Mouse (Mus musculus) urinary bladder, adult 2 months (tissue): Measurements from ENCODE around the gene Hsd11b2. TPM values are rescaled to one million over a fixed set of nuclear protein-coding genes. Genes with fewer than 3 reads are reported as not detected.

Source experiments
- DNase-seq: peaks from one replicate; pipeline ENCODE4 v3.0.0; 2022; ENCODE audit warnings: low spot score
- polyA plus RNA-seq: library from polyadenylated mRNA; depleted of rRNA; stranded (reverse); fragments of >200 nt; gene quantifications from 2 replicates; pipeline ENCODE4 v1.2.3, GENCODE M21; 2012

Hsd11b2 gene
- polyA plus RNA-seq, 1 experiment, result 0.52 TPM

DNA sequence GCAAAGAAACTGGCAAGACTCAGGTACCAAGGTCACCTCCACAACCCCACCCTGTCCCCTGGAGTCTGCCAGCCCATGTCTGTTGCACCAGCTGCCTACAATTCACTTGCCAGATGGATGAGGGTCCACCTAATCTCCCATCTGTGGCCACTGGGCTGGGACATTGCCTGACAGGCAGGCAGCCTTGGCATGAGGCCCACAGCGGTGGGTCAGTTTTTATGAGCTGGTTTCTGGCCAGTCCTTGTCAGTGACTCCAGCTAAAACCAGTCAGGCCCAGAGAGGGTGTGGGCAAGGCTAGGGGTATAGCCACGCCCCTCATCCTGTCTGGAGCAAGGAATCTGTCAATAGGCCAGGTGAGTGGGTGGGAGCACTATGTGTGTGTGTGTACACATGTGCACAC is 8.6 kb downstream of the Hsd11b2 start:
- DNase-seq, result no peak

DNA sequence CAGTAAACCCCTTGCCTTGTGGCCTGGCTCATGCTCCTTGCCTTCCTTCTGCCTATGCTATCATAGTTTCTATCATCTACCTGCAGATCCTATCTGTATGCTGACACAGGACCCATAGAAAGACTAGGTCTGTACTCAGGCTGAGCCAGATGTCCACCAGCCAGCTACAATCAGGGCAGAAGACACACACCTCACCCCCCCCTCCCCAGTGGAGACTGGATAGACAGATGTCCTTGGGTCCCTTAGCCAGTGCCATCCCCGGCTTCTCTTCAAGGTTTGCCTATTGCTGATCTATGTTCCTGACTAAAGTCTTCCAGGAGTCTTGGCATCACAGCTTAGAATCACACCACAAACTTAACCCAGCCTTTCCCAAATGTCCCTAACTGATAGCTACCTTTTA is 9.7 kb downstream of the Hsd11b2 start:
- no peak for DNase-seq

DNA sequence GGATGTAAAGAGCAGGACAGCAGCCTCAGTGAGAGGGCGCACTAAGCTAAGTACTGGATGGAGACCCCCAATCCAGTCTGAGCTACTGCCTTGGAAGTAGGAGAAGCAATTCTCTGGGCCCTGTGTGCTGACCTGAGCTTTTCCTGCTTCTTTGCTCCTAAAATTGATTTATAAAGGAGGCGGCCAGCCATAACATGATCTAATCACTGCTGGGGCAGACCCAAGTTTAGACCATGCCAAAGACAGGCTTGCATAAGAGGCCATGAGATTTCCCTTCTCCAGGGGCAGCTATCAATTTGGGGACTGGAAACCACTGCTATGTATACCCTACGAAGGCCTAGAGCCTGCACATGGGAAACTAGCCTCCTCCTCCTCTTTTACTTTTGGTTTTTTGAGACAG is 10.7 kb downstream of the Hsd11b2 start:
- no peak for DNase-seq

DNA sequence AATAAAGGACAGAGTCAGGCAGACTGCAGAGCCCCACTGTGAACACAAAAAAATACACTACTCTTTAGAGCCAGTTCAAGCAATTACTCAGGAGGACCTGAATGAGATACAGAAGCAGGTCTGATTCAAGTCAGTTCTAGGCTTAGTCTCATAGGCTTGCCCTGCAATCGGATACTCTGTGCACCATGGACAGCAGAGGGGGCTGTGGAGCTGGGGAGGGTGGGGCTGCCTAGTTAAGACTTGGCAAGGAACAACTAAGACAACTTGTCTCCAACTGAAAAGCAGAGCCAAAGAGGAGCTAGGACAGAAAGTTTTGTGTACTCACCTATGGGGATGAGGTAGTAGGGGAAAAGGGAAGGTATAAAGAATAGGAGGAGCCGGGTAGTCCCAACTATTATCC is 13.2 kb downstream of the Hsd11b2 start:
- DNase-seq, result no peak

DNA sequence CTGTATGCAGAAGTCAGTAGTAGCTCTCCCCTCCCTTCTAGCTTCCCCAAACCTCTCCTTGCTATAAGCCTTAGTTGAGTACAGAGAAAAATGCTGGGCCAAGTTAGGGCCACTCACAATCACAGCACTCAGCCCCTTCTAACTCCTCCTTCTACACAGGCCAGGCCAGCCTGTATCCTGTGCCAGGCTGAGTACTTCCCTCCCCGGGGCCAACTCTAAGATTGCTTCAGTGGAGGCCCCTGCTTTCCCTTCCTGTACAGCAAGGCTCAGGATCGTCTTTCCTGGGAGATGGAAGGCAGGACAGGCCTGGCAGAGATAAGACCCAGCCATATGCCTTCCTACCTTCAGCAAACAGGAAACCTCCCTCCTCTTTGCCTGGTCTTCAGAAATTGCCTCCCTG is 14.9 kb downstream of the Hsd11b2 start:
- DNase-seq, result no peak

DNA sequence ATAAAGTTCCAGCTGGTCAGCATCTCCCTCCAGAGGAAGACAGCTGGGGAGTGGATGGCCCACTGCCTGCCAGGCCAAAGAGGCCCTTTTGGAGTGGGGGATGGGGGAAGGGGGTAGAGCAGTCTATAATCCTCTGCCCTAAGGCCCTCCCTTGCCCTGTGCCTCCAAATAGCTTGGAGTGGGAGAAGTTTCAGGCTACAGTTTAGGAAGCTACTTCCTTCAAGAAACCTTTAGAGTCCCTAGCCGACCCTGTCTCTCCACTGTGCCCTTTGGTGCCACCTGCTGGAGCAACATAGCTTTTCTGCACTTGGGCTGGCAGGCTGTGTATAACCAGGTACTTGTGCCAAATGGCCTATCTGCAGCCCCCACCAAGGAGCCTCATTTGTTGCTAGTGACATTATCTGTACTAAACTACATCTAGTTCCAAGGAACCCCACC is 15.4 kb downstream of the Hsd11b2 start:
- no peak for DNase-seq

DNA sequence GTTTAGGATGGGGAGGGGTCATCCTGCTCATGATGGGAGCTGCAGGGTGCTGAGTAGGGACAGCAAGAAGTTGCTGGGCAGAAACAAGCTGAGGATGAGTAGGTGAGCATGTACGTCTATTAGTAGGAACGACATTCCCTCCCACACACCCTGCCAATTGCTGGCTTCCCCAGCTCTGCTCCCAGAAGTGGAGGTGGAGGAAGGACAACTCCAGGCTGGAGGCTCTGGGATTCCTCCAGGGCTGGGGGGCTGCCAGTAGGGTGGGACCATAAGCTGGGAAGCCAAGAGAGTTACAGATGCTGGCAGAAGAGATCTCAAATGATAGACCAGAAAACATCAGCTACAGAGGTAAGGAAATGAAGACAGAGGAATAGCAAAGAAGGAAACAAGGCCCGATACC is 18.0 kb downstream of the Hsd11b2 start:
- DNase-seq, result no peak

DNA sequence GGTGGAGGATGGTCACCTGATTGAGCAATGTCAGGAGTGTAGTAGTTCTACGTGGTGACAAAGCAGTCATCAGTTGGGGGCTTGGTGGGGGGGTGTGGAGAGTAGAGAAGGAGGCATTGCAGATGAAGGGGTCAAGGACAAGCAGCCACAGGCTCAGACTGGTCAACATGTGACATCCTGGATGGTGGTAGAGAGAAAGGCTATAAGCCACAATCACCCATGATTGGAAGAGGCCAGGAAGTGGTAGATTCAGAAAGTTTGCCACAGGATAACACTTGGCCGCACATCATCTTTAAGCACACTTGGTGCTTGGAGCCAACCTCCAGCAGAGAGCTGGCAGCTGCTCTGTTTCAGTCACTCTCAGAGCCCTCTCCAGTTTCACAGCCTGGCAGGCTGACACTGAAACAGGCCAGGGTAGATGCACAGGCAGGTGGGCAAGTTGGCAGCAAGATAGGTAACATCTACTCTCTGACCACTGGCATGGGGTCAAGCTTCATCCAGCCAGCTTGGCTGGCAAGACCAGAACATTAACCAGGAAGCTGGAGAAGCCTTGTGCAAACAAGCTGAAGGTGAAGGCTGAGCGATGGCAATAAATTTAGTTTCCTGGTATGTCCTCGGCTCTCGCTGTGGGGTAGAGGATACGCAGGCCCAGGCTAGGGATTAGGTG is 18.6 kb downstream of the Hsd11b2 start:
- no peak for DNase-seq

DNA sequence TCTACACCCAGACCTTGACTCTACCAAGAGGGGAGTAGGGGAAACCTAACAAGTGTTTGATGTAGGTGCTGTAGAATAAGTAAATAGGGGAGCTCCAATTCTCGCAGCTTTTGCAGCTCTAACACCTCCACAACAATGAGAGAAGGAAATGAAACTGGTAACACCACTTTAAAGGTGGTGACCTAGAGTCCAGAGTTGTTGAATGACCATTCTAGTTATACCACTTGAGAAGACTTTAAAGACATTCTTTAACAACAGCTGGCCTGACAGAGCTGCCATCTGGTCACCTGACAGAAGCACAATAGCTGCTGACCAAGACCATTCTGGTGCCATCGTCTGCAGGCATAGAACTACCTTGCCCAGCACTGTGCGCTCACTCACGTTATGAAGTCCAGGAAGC is 20.4 kb downstream of the Hsd11b2 start:
- DNase-seq, result no peak

DNA sequence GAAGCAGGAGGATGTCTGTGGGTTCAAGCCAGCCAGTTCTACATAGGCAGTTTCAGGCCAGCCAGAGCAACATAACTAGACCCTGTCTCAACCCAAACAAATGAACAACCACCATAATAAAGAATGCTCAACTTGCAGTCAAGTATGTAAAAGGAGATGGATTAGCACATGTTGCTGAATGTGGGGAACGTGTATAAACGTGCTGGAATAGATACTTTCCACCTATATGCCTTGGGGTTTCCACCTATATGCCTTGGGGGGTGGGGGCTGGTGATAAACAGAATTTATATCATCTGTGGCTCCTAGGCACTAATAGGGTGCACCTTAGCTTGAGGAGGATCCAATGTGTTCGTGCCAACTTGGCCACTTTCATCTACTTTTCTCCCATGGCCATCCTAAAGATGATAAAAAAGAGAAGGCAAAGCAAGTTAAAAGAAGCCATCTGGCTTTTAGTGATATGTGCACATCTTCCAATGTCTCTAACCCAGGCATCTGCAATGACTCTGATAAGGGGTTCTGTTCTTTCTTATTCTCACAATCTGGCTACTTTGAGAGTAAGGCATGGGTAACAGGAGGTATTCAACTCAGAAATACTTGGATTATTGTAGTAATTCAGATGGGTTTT is 23.6 kb downstream of the Hsd11b2 start:
- no peak for DNase-seq

DNA sequence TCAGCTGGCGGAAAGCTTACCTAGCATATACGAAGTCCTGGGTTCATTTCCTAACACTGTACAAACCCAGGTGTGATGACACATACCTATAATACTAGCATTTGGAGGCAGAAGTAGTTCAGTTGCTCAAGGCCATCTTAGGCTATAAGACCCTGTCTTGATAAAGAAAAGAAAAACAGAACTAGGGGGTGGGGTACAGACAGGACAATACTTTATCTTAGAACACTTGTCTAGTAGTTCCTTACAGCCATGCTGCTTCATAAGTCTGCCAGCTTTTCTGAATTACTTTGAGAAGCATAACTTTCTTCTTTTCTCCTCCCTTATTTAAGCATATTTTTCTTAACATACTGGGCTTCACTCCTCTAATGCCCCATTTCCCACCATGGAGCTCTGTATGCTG is 24.3 kb downstream of the Hsd11b2 start:
- no peak for DNase-seq

DNA sequence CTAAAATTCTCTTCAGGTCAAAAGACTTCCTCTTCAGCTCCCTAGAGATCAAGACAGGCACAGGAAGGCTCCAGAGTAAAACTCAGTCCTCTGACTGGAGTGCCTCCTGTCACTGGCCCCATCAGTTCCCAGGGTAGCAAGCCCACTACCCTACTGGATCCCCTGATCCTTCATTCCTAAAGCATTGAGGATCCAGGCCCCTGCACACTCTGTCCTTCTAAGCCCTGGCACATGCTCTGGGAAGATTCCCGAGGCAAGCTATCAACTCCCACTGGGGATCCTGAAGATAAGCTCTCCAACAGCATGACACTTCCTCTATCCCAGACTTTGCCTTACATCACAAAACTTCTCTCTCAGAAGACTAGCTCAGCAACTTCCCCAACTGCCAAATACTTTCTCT is 25.1 kb downstream of the Hsd11b2 start:
- DNase-seq, result no peak

DNA sequence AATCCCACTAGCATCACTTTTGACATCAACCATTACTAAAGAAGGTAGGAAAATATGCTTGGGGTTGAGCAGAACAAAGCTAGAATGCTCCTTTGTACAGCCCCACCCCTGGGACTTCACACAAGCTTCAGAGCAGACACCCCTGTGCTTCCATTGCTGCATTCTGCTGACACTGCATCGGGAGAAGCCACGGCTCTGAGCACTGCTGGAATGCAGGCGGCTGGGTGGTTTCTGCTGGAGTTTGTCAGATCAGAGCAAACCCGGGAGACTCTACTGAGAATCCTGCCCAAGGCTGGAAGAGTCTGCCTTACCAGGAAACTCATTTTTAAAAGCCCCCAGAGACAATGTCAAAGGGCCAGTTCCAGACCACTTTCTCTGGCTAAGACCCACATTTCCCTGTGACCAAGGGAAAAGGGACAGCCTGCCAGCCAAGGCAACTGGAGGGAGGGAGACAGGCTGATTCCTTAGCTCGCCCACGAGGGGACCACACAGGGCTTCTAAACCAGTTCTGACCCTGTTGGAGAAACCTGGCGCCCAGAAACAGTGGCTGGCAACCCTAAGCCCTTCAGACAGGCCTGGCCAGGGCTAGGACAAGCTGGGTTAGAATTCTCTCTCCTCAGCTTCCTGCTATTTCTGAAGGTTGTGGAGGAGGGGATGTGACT is 26.1 kb downstream of the Hsd11b2 start:
- no peak for DNase-seq

DNA sequence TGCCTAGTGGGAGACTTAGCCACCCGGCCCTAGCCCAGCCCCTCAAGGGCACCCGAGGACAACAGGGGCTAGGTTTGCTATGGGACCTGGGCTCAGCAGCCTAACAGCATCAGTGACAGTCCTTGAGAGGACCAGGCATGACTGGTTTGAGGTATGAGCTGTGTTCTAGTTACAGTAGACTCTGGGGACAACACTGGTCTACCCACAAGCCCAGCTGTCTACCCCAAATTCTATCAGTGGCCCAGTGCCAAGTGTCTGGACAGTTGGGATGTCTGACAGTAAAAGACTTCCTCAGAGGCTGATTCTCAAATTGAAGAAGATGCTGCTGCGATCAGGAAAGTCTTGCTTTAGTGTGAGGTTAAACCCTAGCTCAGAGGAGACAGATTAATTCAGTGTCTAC is 26.7 kb downstream of the Hsd11b2 start:
- no peak for DNase-seq

DNA sequence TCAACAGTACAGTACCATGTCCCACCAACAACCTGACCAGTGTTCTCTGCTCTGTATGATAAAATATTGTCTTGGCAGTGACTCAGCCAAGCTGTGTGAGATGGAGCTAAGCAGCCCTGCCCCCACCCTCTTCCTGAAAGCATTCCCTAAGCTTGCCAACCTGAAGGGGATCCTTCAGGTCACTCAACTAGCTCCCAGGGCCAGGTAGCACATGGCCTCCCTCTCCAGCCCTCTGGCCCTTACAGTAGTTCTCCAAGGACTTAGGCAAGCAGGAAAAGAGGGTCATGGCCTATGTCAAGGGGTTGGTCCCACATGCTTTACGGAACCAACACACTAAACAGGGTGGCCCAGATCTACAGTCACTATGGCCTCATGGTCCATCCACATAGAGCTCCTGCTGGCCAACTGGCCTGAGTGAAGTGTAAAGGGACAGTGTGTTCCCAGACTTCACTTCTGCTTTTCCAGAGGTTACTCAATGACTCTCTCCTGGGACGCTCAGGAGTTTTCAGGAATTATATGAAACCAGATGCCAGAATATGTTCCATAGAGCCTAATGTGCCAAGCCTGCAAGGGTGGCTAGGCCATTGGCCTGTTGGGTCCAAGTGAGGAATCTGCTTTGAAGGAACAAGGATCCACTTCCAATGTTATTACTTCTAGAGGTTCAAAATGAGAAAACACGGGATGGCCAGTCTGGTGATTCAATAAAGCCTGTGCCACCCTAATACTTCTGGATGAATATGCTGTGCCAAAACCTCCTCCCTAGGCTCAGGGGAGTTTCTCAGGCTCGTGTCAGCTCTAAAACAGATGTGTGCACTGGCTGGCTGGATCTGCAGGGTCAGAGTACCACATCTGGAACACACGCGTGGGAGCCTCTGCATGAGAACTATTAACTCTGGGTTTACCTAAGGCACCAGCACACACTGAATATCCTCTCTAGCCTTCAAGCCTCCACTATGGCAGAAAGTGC is 28.1 kb downstream of the Hsd11b2 start:
- DNase-seq, result no peak

DNA sequence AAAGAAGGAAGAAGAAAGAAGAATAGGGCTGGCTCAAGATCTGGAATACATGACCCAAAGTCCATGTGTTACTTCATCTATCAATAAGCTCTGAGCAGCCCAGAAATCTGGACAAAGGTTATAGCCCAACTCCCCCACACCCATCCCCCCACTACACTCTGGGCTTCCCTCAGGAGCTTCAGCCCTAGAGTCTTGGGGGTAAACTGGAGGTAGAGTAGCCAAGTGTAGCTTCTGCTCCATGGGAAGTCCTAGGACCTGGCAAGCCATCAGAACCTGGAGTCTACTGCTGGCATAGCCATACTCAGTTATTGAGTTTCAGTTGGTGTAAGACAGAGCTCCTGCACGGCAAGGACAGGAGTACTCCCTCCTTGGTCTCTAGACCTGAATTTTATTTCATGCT is 31.0 kb downstream of the Hsd11b2 start:
- DNase-seq, result no peak

DNA sequence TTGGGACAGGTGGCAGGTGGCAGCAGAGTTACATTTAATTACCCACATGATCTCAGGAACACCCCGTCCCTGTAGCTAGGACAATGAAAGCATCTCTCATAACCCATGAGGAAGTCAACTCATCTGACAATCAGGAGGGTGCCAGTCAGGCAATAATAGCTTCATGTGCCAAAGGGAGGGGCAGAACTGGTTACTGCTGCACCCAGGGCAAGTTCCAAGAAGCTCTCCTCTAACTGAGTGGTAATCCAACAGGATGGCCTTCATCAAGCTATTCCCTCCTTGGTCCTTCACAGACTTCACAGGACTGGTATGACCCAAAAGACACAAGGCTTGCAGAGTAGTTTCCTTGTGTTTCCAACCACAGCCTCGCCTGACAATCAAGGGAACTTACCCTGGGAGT is 31.5 kb downstream of the Hsd11b2 start:
- DNase-seq, result no peak

DNA sequence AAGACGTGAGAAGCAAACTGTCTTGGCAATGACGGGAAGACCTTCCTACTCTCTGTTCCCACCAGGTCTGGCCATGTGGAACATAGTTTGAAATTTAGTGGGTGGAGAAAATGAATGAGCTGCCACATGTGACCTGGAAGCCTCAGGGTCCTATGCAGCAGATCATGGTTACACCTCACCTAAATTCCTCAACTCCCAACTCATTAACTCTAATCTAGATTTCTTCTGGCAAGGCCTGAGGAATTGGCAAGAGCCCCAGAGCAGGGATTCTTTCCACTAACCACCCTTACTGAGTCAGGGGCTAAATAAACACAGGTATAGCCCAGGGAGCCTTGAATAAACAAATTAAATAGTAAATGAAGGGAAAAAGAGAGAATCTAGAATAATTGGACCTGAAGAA is 33.5 kb downstream of the Hsd11b2 start:
- DNase-seq, result no peak

DNA sequence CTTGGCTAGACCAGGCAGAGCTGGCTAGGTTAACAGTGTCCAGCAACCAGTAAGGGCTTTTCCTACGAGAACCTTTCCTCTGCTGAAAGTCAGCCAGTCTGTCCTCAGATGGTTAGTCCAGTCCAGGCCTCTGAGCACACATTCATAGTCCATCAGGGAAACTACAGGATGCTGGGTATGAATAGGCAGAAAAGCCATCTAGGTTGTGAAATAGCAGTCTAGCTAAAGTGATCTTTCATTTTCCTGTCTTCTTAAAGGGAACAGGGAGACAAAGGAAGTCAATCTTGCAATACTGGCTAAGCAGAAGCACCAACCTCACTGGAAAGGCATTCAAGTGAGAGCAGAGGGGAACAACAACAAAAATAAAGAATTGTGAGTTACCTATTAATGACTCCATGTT is 34.3 kb downstream of the Hsd11b2 start:
- no peak for DNase-seq

DNA sequence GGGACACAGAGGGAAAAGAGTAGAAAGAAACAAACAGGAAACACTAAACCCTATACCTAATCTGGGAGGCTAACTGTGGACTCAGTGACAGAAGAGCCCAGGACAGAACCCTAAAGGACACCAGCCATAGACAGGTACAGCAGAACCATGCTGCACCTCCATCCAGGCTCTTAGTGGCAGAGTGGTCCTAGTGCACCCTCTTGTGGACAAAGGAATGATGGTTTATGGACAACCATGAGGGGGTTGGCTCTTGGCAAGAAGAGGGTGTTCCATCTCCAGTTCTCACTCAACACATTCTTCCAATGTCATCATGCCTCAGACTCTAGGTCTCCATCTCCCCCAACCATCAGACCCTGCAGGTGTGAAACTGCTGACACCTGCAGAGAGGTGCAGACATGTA is 35.5 kb downstream of the Hsd11b2 start:
- no peak for DNase-seq

DNA sequence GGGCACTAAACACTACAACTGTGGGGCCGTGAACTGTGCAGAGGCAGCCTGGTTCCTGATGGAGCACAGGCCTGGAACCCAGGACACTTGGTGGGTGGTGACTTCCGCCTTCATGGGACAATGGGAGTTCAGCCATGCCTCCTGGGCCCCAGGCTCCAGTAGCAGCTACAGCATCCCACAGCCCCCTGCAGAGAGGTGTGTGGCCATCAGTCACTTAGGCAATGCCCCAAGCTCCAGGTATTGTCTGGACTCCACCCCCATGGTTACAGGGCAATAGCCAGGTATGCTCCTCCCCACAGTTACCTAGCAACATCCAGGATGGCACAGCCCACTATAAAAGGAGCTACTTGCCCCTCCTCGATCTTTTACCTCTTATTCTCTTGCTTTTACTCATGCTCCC is 36.7 kb downstream of the Hsd11b2 start:
- no peak for DNase-seq

DNA sequence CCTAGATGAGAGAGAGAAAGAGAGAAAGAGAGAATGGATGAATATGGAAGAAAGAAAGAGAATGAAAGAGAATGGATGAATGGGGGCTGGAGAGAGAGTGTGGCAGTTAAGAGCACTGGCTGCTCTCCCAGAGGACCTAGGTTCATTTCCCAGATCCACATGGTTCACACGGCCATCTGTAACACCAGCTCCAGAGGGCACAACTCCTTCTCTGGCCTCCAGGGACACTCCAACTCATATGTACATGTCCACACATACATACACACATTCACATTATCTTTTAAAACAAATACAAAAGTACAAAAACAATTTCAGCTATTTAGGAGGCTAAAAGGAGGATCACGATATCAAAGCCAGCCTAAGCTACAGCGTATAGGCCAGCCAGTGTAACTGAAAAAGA is 44.3 kb downstream of the Hsd11b2 start:
- DNase-seq, result no peak
